Mouse (Mus musculus): ENCODE data around the gene Fmo1. TPM values are rescaled to one million over a fixed set of nuclear protein-coding genes. Genes with fewer than 3 reads are reported as not detected.

Fmo1 gene
- polyA plus RNA-seq, 1 experiment from 2014 or later = 26.5 TPM

GRCm38 (mm10) chr1:162887644-162888043 is 21.2 kb upstream of the Fmo1 start:
- Histone ChIP-seq H3K4me3 (ENCODE audit: low read depth, low read length) (no peak overlapping the region), H3K4me1 (ENCODE audit: control insufficient read depth, insufficient read depth, low read length) (no peaks in the 10 kb centered on the region), H3K9ac (ENCODE audit: low read length) (no peak overlapping the region), H3K27ac (ENCODE audit: low read depth, low read length) (no peak overlapping the region), H3K9me3 (ENCODE audit: control insufficient read depth, low read length) (no peaks in the 10 kb centered on the region), H3K27me3 (ENCODE audit: control insufficient read depth, insufficient read depth, low read length) (no peaks in the 10 kb centered on the region), H3K4me2 (no peak overlapping the region), H3K36me3 (ENCODE audit: control insufficient read depth, insufficient read depth, low read length) (no peaks in the 10 kb centered on the region)
- ATAC-seq (ENCODE audit: low FRiP score) = no peak
- WGBS = 93% methylated on average over 7 of the region's 7 CpGs
- no peak for DNase-seq (ENCODE audit: low spot score, missing footprints)

- H3K9me3 ChIP-seq (ENCODE audit: control insufficient read depth, low read length) = no peaks in the 10 kb centered on the region
- H3K27me3 ChIP-seq (ENCODE audit: control insufficient read depth, insufficient read depth, low read length) = no peaks in the 10 kb centered on the region
- no peaks in the 10 kb centered on the region for H3K4me1 ChIP-seq (ENCODE audit: control insufficient read depth, insufficient read depth, low read length)
- DNase-seq (ENCODE audit: low spot score, missing footprints) = no peak
- H3K4me2 ChIP-seq = no peak overlapping the region
- no peak overlapping the region for H3K27ac ChIP-seq (ENCODE audit: low read depth, low read length)
- H3K4me3 ChIP-seq (ENCODE audit: low read depth, low read length) = no peak overlapping the region
- no peak overlapping the region for H3K9ac ChIP-seq (ENCODE audit: low read length)
- ATAC-seq (ENCODE audit: low FRiP score) = no peak
- no peaks in the 10 kb centered on the region for H3K36me3 ChIP-seq (ENCODE audit: control insufficient read depth, insufficient read depth, low read length)
- WGBS = 84% methylated on average over 11 of the region's 11 CpGs
Observed at GRCm38 (mm10) chr1:162886138-162886816, 19.9 kb upstream of the Fmo1 start.

GRCm38 (mm10) chr1:162882681-162883080 is 16.3 kb upstream of the Fmo1 start:
- H3K36me3 ChIP-seq (ENCODE audit: control insufficient read depth, insufficient read depth, low read length) = no peaks in the 10 kb centered on the region
- ATAC-seq (ENCODE audit: low FRiP score) = no peak
- WGBS = 82% methylated on average over 4 of the region's 4 CpGs

DNA sequence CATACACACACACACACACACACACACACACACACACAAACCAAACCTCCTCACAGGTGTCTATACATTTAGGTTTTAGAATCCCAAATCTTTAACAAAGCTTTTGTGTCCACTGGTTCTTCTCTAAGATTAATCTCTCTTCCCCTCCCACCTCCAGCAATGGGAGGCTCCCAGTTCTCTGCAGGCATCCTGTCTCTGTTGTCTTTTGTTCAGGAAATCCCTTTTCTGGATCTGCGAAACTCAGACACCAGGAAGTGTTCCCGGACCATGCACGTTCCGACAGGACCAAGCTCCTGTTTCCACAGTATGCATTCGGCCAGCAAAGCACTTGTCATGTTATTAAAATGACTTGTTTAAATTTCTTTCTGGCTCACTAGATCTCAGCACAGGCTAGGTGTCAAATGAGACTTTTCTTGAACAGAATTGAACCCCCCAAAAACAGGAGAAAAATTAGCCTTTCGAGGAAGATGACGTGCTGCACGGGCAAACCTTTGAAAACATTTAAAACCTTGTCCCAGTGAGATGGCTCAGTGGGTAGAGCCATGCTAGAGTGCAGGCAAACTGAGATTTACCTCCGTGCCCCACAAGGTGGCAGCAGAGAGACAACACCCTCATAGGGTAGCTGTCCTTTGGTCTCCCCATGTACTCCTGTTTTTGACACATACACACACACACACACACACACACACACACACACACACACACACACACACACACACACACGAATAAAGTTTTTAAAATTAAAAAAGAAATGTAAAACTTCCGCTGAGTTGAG is 13.4 kb upstream of the Fmo1 start:
- Histone ChIP-seq H3K36me3 (ENCODE audit: control insufficient read depth, insufficient read depth, low read length) (no peaks in the 10 kb centered on the region), H3K4me2 (no peak overlapping the region), H3K9me3 (ENCODE audit: control insufficient read depth, low read length) (no peaks in the 10 kb centered on the region), H3K27me3 (ENCODE audit: control insufficient read depth, insufficient read depth, low read length) (no peaks in the 10 kb centered on the region), H3K27ac (ENCODE audit: low read depth, low read length) (no peak overlapping the region), H3K4me3 (ENCODE audit: low read depth, low read length) (no peak overlapping the region), H3K9ac (ENCODE audit: low read length) (no peak overlapping the region), H3K4me1 (ENCODE audit: control insufficient read depth, insufficient read depth, low read length) (no peaks in the 10 kb centered on the region)
- ATAC-seq (ENCODE audit: low FRiP score) = peak; percentile 55; the same call in 1 of the 2 replicates
- peak; percentile 91 for DNase-seq (ENCODE audit: low spot score, missing footprints)
- 52% methylated on average over 11 of the region's 11 CpGs for WGBS

More at GRCm38 (mm10) chr1:162882681-162883080, 16.3 kb upstream of the Fmo1 start:
- no peak overlapping the region for H3K4me3 ChIP-seq (ENCODE audit: low read depth, low read length)
- no peak overlapping the region for H3K4me2 ChIP-seq
- H3K9me3 ChIP-seq (ENCODE audit: control insufficient read depth, low read length) = no peaks in the 10 kb centered on the region
- H3K27me3 ChIP-seq (ENCODE audit: control insufficient read depth, insufficient read depth, low read length) = no peaks in the 10 kb centered on the region
- no peak for DNase-seq (ENCODE audit: low spot score, missing footprints)
- H3K27ac ChIP-seq (ENCODE audit: low read depth, low read length) = no peak overlapping the region
- H3K4me1 ChIP-seq (ENCODE audit: control insufficient read depth, insufficient read depth, low read length) = no peaks in the 10 kb centered on the region
- no peak overlapping the region for H3K9ac ChIP-seq (ENCODE audit: low read length)

DNA sequence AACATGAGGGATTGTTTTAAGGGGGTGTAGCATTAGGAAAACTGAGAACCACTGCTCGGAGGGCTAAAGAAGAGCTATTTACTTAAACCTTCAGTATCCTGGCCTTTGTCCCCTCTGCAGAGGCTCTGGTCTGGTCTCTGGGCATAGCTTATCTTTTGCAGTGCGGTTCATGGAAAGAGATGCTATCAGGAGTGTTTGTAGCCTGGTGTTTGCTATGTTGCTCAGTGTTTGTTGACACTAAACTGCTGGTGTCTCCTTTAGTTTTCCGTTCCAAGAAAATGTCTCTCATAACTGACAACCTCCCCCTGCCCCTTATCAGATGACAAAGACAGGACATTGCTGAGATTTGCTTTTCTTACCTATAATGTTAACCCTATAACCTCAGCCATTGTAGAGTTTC is 8.7 kb upstream of the Fmo1 start:
- 67% methylated on average over 3 of the region's 3 CpGs for WGBS
- H3K4me1 ChIP-seq (ENCODE audit: control insufficient read depth, insufficient read depth, low read length) = no peaks in the 10 kb centered on the region
- ATAC-seq (ENCODE audit: low FRiP score) = no peak

DNA sequence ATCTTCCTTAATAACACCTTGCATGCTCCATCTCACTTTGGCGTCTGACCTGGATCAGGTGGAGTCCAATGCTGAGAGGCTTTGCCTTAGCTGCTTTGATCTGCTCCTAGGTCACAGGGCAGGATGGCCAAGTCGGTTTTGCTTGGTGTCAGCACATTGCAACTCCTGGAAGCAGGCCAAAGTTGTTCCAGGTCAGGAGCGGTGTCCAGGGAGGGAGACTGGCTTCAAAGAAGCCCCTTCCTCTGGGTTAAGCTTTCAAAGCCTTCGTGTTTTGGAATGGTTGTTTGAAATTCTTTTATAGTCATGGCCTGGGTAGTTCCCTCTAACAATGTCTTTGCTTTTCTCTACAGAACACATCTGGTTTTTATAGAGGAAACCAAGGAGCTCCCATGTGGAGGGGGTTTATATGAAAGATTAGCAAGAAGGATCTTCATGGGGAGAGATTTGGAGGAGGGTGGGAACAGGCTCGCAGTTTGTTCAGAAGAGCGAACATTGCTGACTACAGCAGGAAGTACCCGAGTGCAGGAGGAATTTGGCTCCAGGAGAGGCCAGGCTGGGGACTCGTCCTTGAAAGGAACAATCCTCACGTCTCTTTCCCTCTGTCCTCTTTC is 5.4 kb upstream of the Fmo1 start:
- ATAC-seq (ENCODE audit: low FRiP score) (no peak), DNase-seq (ENCODE audit: low spot score, missing footprints) (no peak)
- Histone ChIP-seq H3K4me3 (ENCODE audit: low read depth, low read length) (no peak overlapping the region), H3K4me1 (ENCODE audit: control insufficient read depth, insufficient read depth, low read length) (no peaks in the 10 kb centered on the region), H3K9ac (ENCODE audit: low read length) (no peak overlapping the region), H3K4me2 (no peak overlapping the region), H3K36me3 (ENCODE audit: control insufficient read depth, insufficient read depth, low read length) (no peaks in the 10 kb centered on the region), H3K27ac (ENCODE audit: low read depth, low read length) (no peak overlapping the region), H3K9me3 (ENCODE audit: control insufficient read depth, low read length) (no peaks in the 10 kb centered on the region), H3K27me3 (ENCODE audit: control insufficient read depth, insufficient read depth, low read length) (no peaks in the 10 kb centered on the region)
- WGBS = 73% methylated on average over 9 of the region's 9 CpGs

More for the DNA sequence above, 8.7 kb upstream of the Fmo1 start:
- Histone ChIP-seq H3K9me3 (ENCODE audit: control insufficient read depth, low read length) (no peaks in the 10 kb centered on the region), H3K36me3 (ENCODE audit: control insufficient read depth, insufficient read depth, low read length) (no peaks in the 10 kb centered on the region), H3K9ac (ENCODE audit: low read length) (no peak overlapping the region), H3K4me2 (no peak overlapping the region), H3K4me3 (ENCODE audit: low read depth, low read length) (no peak overlapping the region), H3K27me3 (ENCODE audit: control insufficient read depth, insufficient read depth, low read length) (no peaks in the 10 kb centered on the region), H3K27ac (ENCODE audit: low read depth, low read length) (no peak overlapping the region)
- DNase-seq (ENCODE audit: low spot score, missing footprints) = no peak

GRCm38 (mm10) chr1:162870978-162871377 is 4.6 kb upstream of the Fmo1 start:
- H3K36me3 ChIP-seq (ENCODE audit: control insufficient read depth, insufficient read depth, low read length) = no peaks in the 10 kb centered on the region
- ATAC-seq (ENCODE audit: low FRiP score) = no peak
- no peak overlapping the region for H3K4me2 ChIP-seq
- H3K9ac ChIP-seq (ENCODE audit: low read length) = no peak overlapping the region
- no peak for DNase-seq (ENCODE audit: low spot score, missing footprints)
- no peaks in the 10 kb centered on the region for H3K9me3 ChIP-seq (ENCODE audit: control insufficient read depth, low read length)
- no peak overlapping the region for H3K4me3 ChIP-seq (ENCODE audit: low read depth, low read length)
- H3K4me1 ChIP-seq (ENCODE audit: control insufficient read depth, insufficient read depth, low read length) = no peaks in the 10 kb centered on the region
- WGBS = 85% methylated on average over 7 of the region's 7 CpGs
- H3K27ac ChIP-seq (ENCODE audit: low read depth, low read length) = no peak overlapping the region
- H3K27me3 ChIP-seq (ENCODE audit: control insufficient read depth, insufficient read depth, low read length) = no peaks in the 10 kb centered on the region

GRCm38 (mm10) chr1:162867396-162867795 is 986 bp upstream of the Fmo1 start:
- 90% methylated on average over 4 of the region's 4 CpGs for WGBS

GRCm38 (mm10) chr1:162865493-162865830 is 948 bp downstream of the Fmo1 start:
- no peak overlapping the region for H3K27ac ChIP-seq (ENCODE audit: low read depth, low read length)
- H3K4me2 ChIP-seq = no peak overlapping the region
- no peaks in the 10 kb centered on the region; the same call in 1 of the 2 replicates for H3K4me1 ChIP-seq (ENCODE audit: control insufficient read depth, insufficient read depth, low read length)
- no peaks in the 10 kb centered on the region for H3K9me3 ChIP-seq (ENCODE audit: control insufficient read depth, low read length)
- ATAC-seq (ENCODE audit: low FRiP score) (no peak), DNase-seq (ENCODE audit: low spot score, missing footprints) (no peak)
- H3K9ac ChIP-seq (ENCODE audit: low read length) = no peak overlapping the region
- WGBS = 79% methylated on average over 3 of the region's 3 CpGs
- H3K4me3 ChIP-seq (ENCODE audit: low read depth, low read length) = no peak overlapping the region
- no peaks in the 10 kb centered on the region for H3K27me3 ChIP-seq (ENCODE audit: control insufficient read depth, insufficient read depth, low read length)
- no peaks in the 10 kb centered on the region for H3K36me3 ChIP-seq (ENCODE audit: control insufficient read depth, insufficient read depth, low read length)

More at GRCm38 (mm10) chr1:162867396-162867795, 986 bp upstream of the Fmo1 start:
- no peak overlapping the region for H3K4me2 ChIP-seq
- H3K9me3 ChIP-seq (ENCODE audit: control insufficient read depth, low read length) = no peaks in the 10 kb centered on the region
- H3K9ac ChIP-seq (ENCODE audit: low read length) = no peak overlapping the region
- H3K27ac ChIP-seq (ENCODE audit: low read depth, low read length) = no peak overlapping the region
- ATAC-seq (ENCODE audit: low FRiP score) (no peak), DNase-seq (ENCODE audit: low spot score, missing footprints) (no peak)
- H3K4me1 ChIP-seq (ENCODE audit: control insufficient read depth, insufficient read depth, low read length) = no peaks in the 10 kb centered on the region; the same call in 1 of the 2 replicates
- H3K36me3 ChIP-seq (ENCODE audit: control insufficient read depth, insufficient read depth, low read length) = no peaks in the 10 kb centered on the region
- no peaks in the 10 kb centered on the region for H3K27me3 ChIP-seq (ENCODE audit: control insufficient read depth, insufficient read depth, low read length)
- H3K4me3 ChIP-seq (ENCODE audit: low read depth, low read length) = no peak overlapping the region
